Comparison of ENCODE assay signal across 14 mouse cellular contexts in the genomic region with DNA sequence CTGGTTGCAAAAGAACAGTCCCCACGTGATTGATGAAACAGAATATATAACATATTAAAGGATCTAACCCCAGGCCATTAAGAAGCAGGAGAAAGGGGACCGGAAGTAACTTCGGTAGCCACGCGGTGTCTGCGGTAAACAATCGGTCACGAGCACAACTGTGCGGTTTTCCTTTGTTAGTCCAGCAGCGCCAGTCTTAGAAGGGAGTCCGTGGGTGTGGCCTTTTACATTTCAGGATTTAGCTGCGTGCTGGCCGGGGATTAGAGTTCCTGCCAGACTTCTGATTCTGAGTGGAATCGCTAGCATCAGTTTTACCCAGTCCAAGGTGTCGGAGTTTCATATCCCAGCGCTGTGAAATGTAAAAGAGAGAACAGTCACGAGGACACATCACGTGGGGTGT. TPM values are rescaled to one million over a fixed set of nuclear protein-coding genes. Genes with fewer than 3 reads are reported as not detected.
A peak's percentile ranks its signal among the peaks of the same experiment; 100 is the strongest.
DNase-seq lines count a peak whose midpoint lies in the region; ATAC-seq and TF ChIP-seq lines count a peak whose summit lies in the region.
"Had no signal": no experiment of that assay in that cellular context is flagged by ENCODE, and none has a peak within 500 bp of the region (broad histone marks: within the 10 kb centered on the region; RNA-seq: fewer than 3 reads in every experiment).

No protein-coding gene starts in this region.

- H3K36me3 ChIP-seq in hindbrain, embryonic 16.5 days (ENCODE audit: control insufficient read depth, insufficient read depth, low read length), result no peaks in the 10 kb centered on the region
- 0 out of 2 replicates have a peak, but pooled peaks cover 7% of the 10 kb centered on the region for H3K36me3 ChIP-seq in hindbrain, embryonic 10.5 days
- H3K36me3 ChIP-seq in testis, adult 2 months (ENCODE audit: control insufficient read depth, insufficient read depth, low read length), result no peaks in the 10 kb centered on the region
- peaks cover 74% of the 10 kb centered on the region for H3K36me3 ChIP-seq in limb, embryonic 10.5 days
- H3K36me3 ChIP-seq in heart, embryonic 12.5 days, result no peaks in the 10 kb centered on the region
- H3K36me3 ChIP-seq: midbrain, embryonic 12.5 days had no signal

- peak overlapping the region; percentile 16 for H3K4me2 ChIP-seq in hindbrain, embryonic 16.5 days (ENCODE audit: low read length)
- H3K4me2 ChIP-seq in heart, embryonic 12.5 days, result no peak overlapping the region
- H3K4me2 ChIP-seq: midbrain, embryonic 12.5 days had no signal

- H3K9ac ChIP-seq in hindbrain, embryonic 16.5 days (ENCODE audit: low read depth, low read length), result no peak overlapping the region
- no peak overlapping the region for H3K9ac ChIP-seq in heart, embryonic 12.5 days
- H3K9ac ChIP-seq: midbrain, embryonic 12.5 days had no signal

- intact Hi-C loops in heart, postnatal 10 days (cut with DNase I), result no loop called here

- H3K4me1 ChIP-seq in hindbrain, embryonic 16.5 days (ENCODE audit: control insufficient read depth, insufficient read depth, low read depth, low read length), result no peaks in the 10 kb centered on the region
- H3K4me1 ChIP-seq in hindbrain, embryonic 10.5 days (replicated peaks), result 0 out of 2 replicates have a peak, but pooled peaks cover 5% of the 10 kb centered on the region
- no peaks in the 10 kb centered on the region; the same call in 1 of the 2 replicates for H3K4me1 ChIP-seq in testis, adult 2 months (ENCODE audit: control insufficient read depth, insufficient read depth, low read length)
- H3K4me1 ChIP-seq in limb, embryonic 10.5 days, result peaks cover 38% of the 10 kb centered on the region
- H3K4me1 ChIP-seq in heart, embryonic 12.5 days (replicated peaks), result no peaks in the 10 kb centered on the region
- H3K4me1 ChIP-seq: midbrain, embryonic 12.5 days had no signal

- no peaks in the 10 kb centered on the region for H3K27me3 ChIP-seq in hindbrain, embryonic 16.5 days (replicated peaks; ENCODE audit: control insufficient read depth, insufficient read depth, low read length)
- H3K27me3 ChIP-seq in hindbrain, embryonic 10.5 days (ENCODE audit: insufficient read depth, poor library complexity, severe bottlenecking), result no peaks in the 10 kb centered on the region
- no peaks in the 10 kb centered on the region for H3K27me3 ChIP-seq in testis, adult 2 months (ENCODE audit: control insufficient read depth, insufficient read depth, low read length)
- H3K27me3 ChIP-seq in limb, embryonic 10.5 days (ENCODE audit: low read depth, poor library complexity, severe bottlenecking), result no peaks in the 10 kb centered on the region
- H3K27me3 ChIP-seq in heart, embryonic 12.5 days (replicated peaks), result no peaks in the 10 kb centered on the region
- H3K27me3 ChIP-seq: midbrain, embryonic 12.5 days had no signal

- no peak for DNase-seq in hindbrain, embryonic 10.5 days (ENCODE audit: low spot score)
- no peak for DNase-seq in testis, postnatal 10 days (ENCODE audit: low spot score)
- DNase-seq in limb, embryonic 10.5 days (ENCODE audit: low spot score), result no peak
- no peak for DNase-seq in heart, postnatal 10 days
- DNase-seq: cerebellum, adult 8-10 months; liver; right cerebral cortex, postnatal 25 days; thymus, postnatal 14 days had no signal

- H3K27ac ChIP-seq in hindbrain, embryonic 16.5 days (ENCODE audit: low read depth, low read length), result no peak overlapping the region
- H3K27ac ChIP-seq in hindbrain, embryonic 10.5 days, result no peak overlapping the region
- H3K27ac ChIP-seq in testis, adult 2 months (ENCODE audit: control insufficient read depth, insufficient read depth, low read depth, low read length), result no peak overlapping the region
- H3K27ac ChIP-seq in limb, embryonic 10.5 days, result peak overlapping the region; percentile 63; the same call in 1 of the 2 replicates
- no peak overlapping the region for H3K27ac ChIP-seq in heart, embryonic 12.5 days (ENCODE audit: poor library complexity, severe bottlenecking)
- H3K27ac ChIP-seq: midbrain, embryonic 12.5 days had no signal

- ATAC-seq in hindbrain, embryonic 16.5 days, result no peak
- ATAC-seq in heart, embryonic 12.5 days (ENCODE audit: insufficient number of reproducible peaks, low FRiP score), result no peak
- ATAC-seq: CD4-positive, CD25-positive, alpha-beta regulatory T cell, adult 4 months had no signal

- no peak overlapping the region for H3K4me3 ChIP-seq in hindbrain, embryonic 16.5 days (ENCODE audit: low read length)
- no peak overlapping the region for H3K4me3 ChIP-seq in hindbrain, embryonic 10.5 days
- peak overlapping the region; percentile 65 for H3K4me3 ChIP-seq in testis, adult 2 months (ENCODE audit: control insufficient read depth, low read depth, low read length)
- no peak overlapping the region for H3K4me3 ChIP-seq in limb, embryonic 10.5 days
- H3K4me3 ChIP-seq in heart, embryonic 12.5 days, result no peak overlapping the region
- H3K4me3 ChIP-seq: midbrain, embryonic 12.5 days had no signal

- no peaks in the 10 kb centered on the region for H3K9me3 ChIP-seq in hindbrain, embryonic 16.5 days (ENCODE audit: control insufficient read depth, low read length)
- H3K9me3 ChIP-seq in hindbrain, embryonic 10.5 days, result no peaks in the 10 kb centered on the region
- no peaks in the 10 kb centered on the region for H3K9me3 ChIP-seq in limb, embryonic 10.5 days (replicated peaks)
- no peaks in the 10 kb centered on the region for H3K9me3 ChIP-seq in heart, embryonic 12.5 days (replicated peaks)
- H3K9me3 ChIP-seq: midbrain, embryonic 12.5 days had no signal

- 76% methylated on average over 18 of the region's 18 CpGs for WGBS in hindbrain, embryonic 16.5 days
- 82% methylated on average over 18 of the region's 18 CpGs for WGBS in hindbrain, embryonic 10.5 days
- 92% methylated on average over 18 of the region's 18 CpGs for WGBS in limb, embryonic 10.5 days
- WGBS in heart, embryonic 12.5 days, result 81% methylated on average over 18 of the region's 18 CpGs

- no peak for TF ChIP-seq CTCF in testis, adult 2 months (IDR thresholded peaks at IDR 0.05; ENCODE audit: control insufficient read depth, insufficient read depth, insufficient replicate concordance, low read depth, low read length)

- no peak for TF ChIP-seq POLR2A in testis, adult 2 months (IDR thresholded peaks at IDR 0.05; ENCODE audit: control insufficient read depth, low read depth, low read length)

RNA-seq across cellular contexts. Expression of a gene that starts 34.3 kb away (rescaled TPM):
- 15.2 and 20.0 TPM in 2 replicates for polyA plus RNA-seq in hindbrain, embryonic 16.5 days (2015; fragmentation: Nextera tagmentation; extraction: Ambion mirVana)
- polyA plus RNA-seq in hindbrain, embryonic 10.5 days (2016; fragmentation: Nextera tagmentation; extraction: Ambion mirVana), result 30.2 and 32.7 TPM in 2 replicates
- polyA plus RNA-seq in testis, adult 2 months (2012; rRNA removed), result 2.5 and 4.0 TPM in 2 replicates
- polyA plus RNA-seq in limb, embryonic 10.5 days (2016; fragmentation: Nextera tagmentation; extraction: Ambion mirVana), result 87.4 and 111 TPM in 2 replicates
- 1 to 10 TPM; 7.1 to 7.4 TPM for total RNA-seq in heart, postnatal 10 days (2021)
- polyA plus RNA-seq in heart, embryonic 12.5 days (2016; fragmentation: Nextera tagmentation; extraction: Ambion mirVana), result 8.7 and 9.4 TPM in 2 replicates
- total RNA-seq: hematopoietic stem cell, adult 5-6 weeks had no signal
- polyA plus RNA-seq: CD4-positive, CD25-positive, alpha-beta regulatory T cell, adult 4 months had no signal
